Mouse (Mus musculus): ENCODE measurements around the gene Rara. TPM values are rescaled to one million over a fixed set of nuclear protein-coding genes. Genes with fewer than 3 reads are reported as not detected.

Gene Rara
- polyA plus RNA-seq, 1 experiment from 2014 or later: 8.7 TPM

DNA sequence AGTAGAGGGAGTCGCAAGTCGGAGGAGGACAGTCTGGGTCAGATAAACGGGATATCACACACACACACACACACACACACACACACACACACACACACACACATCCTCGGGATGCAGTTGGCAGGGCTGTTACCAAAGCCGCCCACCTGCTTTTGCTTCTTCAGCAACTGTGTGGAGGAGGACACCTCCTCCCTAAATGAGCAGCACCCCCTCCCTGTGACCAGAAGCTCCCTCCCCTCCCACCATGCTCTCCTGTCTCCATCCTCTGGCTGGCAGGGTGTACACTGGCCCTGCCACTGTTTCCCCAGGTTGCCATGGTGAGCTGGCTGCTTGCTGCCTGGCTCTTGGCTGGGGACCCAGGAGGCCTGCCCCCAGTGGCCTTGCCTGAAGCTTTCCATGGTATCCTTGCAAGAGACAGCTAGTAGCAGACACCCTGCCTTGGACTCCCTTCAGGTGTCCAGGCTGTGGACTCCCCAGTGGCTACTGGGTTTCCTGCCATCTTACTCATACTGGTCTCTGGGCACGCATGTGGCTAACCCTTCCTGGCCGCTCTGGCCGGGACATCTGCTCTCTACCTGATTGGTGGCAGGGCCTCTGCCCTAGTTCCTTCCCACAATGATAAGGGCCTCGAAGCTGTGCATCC is 39.0 kb downstream of the Rara start:
- Histone ChIP-seq H3K36me3 (ENCODE audit: poor library complexity, severe bottlenecking) (peaks cover 6% of the 10 kb centered on the region; the same call in 1 of the 2 replicates), H3K27ac (peak overlapping the region; percentile 37; the same call in 1 of the 2 replicates), H3K27me3 (peaks cover 15% of the 10 kb centered on the region), H3K4me3 (no peak overlapping the region), H3K4me2 (peak overlapping the region; percentile 93), H3K9me3 (replicated peaks) (no peaks in the 10 kb centered on the region), H3K9ac (peak overlapping the region; percentile 43), H3K4me1 (peaks cover 100% of the 10 kb centered on the region)
- 33% methylated on average over 9 of the region's 9 CpGs for WGBS
- no peak for ATAC-seq

DNA sequence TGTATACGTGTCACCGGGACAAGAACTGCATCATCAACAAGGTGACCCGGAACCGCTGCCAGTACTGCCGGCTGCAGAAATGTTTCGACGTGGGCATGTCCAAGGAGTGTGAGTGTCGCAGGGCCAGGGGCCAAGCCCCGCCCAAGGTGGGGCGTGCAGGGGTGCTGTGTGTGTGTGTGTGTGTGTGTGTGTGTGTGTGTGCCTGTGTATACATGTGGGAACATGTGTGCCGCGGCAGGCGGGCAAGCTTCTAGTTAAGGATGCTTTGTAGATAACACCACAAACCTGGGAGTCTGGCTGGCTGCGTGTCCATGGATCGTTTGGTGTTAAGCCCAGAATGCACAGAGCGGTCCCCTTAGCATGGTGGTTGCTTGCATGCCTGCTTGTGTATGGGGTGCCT is 40.5 kb downstream of the Rara start:
- ATAC-seq: no peak
- Histone ChIP-seq H3K9me3 (replicated peaks) (no peaks in the 10 kb centered on the region), H3K4me3 (no peak overlapping the region), H3K9ac (peak overlapping the region; percentile 47), H3K4me1 (peaks cover 87% of the 10 kb centered on the region), H3K27me3 (peaks cover under 1% of the 10 kb centered on the region), H3K36me3 (ENCODE audit: poor library complexity, severe bottlenecking) (peaks cover 15% of the 10 kb centered on the region), H3K27ac (peak overlapping the region; percentile 96), H3K4me2 (peak overlapping the region; percentile 55; the same call in 1 of the 2 replicates)
- 71% methylated on average over 16 of the region's 16 CpGs for WGBS

DNA sequence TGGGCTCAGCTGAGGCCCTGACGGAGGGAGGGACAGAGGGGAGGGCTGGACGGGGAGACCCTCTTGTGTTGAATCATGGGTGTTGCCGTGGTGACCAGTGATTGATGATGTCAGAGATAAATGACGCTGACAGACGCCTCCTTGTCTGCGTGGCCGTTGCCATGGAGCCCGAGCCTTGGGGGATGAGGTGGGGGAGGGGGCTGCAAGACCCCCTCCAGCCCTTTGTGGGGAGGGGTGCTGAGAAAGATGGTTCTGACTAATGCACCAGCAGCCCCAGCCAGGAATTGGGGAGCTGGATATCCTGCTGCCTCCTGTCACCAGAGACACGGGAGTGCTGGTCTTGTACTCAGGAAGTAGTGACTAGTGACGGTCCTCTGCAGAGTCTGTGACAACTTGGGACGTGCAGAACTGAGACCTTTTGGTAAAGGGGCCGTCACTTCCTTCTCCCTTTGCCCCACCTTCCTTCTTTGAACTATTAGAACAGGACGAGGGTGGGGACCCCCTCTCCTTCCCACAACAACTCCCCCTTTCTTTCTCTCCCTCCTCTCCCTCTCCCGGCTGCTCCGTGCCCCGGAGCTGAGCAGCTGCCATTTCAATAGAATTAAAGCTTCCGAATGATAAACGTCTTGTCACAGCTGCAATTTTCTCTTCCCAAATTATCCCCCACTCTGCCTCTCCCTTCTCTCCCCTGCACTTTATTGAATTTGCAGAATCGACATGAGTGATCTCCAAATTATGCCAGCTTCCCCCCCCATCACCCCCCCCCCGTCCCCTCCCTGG is 41.3 kb downstream of the Rara start:
- Histone ChIP-seq H3K4me2 (peak overlapping the region; percentile 55), H3K9ac (peak overlapping the region; percentile 47; the same call in 1 of the 2 replicates), H3K27me3 (no peaks in the 10 kb centered on the region), H3K27ac (peak overlapping the region; percentile 96), H3K9me3 (replicated peaks) (no peaks in the 10 kb centered on the region), H3K36me3 (ENCODE audit: poor library complexity, severe bottlenecking) (peaks cover 23% of the 10 kb centered on the region), H3K4me3 (peak overlapping the region; percentile 8), H3K4me1 (peaks cover 79% of the 10 kb centered on the region)
- 3% methylated on average over 20 of the region's 20 CpGs for WGBS
- peak; percentile 55 for ATAC-seq

DNA sequence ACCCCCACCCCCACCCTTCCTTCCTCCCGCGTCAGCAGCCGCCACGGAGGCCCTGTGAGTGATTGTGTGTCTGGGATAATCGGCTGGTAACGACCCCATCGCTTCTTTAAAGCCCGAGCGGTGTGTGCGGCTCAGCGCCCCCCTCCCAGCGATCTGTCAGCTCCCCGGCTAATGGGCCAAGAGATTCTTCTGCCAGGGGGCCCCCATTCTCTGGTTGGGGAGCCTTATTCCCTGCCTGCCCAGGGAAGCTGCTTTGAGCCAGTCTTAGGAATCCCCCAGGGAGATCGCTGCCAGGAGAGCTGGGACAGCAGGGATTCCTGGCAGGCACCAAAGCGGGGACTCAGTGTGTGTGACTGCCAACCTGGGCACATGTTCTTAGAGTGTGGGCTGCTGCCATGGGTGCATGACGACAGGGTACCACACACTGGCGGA is 41.9 kb downstream of the Rara start:
- Histone ChIP-seq H3K9me3 (replicated peaks) (no peaks in the 10 kb centered on the region), H3K4me2 (peak overlapping the region; percentile 55), H3K4me1 (peaks cover 73% of the 10 kb centered on the region), H3K27ac (peak overlapping the region; percentile 96), H3K36me3 (ENCODE audit: poor library complexity, severe bottlenecking) (peaks cover 23% of the 10 kb centered on the region), H3K4me3 (peak overlapping the region; percentile 21; the same call in 1 of the 2 replicates), H3K9ac (peak overlapping the region; percentile 58), H3K27me3 (no peaks in the 10 kb centered on the region)
- 4% methylated on average over 15 of the region's 17 CpGs for WGBS
- ATAC-seq: peak; percentile 75

DNA sequence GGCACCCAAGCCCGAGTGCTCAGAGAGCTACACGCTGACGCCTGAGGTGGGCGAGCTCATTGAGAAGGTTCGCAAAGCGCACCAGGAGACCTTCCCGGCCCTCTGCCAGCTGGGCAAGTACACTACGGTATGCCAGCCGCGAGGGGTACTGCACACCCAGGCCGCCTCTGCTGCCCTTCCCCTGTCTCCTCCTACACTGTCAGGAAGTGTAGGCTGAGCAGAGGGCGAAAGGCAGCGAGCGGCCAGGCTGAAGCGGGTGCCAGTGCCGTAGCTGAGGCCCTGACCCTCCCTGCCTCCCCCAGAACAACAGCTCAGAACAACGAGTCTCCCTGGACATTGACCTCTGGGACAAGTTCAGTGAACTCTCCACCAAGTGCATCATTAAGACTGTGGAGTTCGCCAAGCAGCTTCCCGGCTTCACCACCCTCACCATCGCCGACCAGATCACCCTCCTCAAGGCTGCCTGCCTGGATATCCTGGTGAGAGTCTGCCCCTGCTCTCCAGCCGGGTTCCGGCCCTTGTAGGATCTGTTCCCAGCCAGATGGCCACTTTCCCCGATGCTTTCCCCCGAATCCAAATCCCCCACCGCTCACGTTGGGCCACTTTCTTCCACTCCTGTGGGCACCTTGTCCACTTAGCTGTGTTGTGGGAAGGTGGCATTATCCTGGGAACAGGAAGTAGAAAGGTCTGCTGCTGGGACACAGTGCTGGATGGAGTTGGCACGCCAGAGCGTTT is 42.7 kb downstream of the Rara start:
- H3K27me3 ChIP-seq: no peaks in the 10 kb centered on the region
- H3K9ac ChIP-seq: peak overlapping the region; percentile 58
- ATAC-seq: peak; percentile 7; the same call in 1 of the 2 replicates
- no peaks in the 10 kb centered on the region for H3K9me3 ChIP-seq (replicated peaks)
- H3K4me2 ChIP-seq: peak overlapping the region; percentile 55
- 52% methylated on average over 29 of the region's 29 CpGs for WGBS
- peaks cover 65% of the 10 kb centered on the region for H3K4me1 ChIP-seq
- H3K36me3 ChIP-seq (ENCODE audit: poor library complexity, severe bottlenecking): peaks cover 23% of the 10 kb centered on the region
- peak overlapping the region; percentile 96 for H3K27ac ChIP-seq
- 0 out of 2 replicates have a peak overlapping the region, but pooled peaks have one; percentile 3 for H3K4me3 ChIP-seq

DNA sequence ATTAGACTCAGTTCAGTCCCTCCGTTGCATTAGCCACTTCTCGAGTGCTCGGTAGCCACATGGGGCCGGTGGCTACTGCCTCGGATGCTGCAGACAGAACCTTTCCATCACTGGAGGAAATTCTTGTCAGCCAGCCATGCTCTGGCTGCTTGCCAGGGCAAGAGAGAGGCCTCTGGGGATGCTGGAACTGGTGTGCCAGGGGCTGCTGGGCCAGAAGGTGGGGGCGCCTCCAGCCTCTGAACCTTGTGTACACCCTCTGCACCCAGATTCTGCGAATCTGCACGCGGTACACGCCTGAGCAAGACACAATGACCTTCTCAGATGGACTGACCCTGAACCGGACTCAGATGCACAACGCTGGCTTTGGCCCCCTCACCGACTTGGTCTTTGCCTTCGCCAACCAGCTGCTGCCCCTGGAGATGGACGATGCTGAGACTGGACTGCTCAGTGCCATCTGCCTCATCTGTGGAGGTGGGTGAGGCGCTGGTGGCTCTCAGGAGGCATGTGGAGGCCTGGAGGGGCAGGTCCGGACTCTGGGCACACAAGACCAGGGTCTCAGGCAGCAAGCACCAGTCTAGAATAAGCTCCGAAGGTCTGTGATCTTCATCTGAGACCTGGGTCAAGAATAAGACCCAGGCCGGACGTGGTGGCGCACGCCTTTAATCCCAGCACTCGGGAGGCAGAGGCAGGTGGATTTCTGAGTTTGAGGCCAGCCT is 43.9 kb downstream of the Rara start:
- Histone ChIP-seq H3K27ac (peak overlapping the region; percentile 96), H3K27me3 (no peaks in the 10 kb centered on the region), H3K4me1 (peaks cover 54% of the 10 kb centered on the region), H3K9me3 (replicated peaks) (no peaks in the 10 kb centered on the region), H3K4me2 (peak overlapping the region; percentile 11), H3K4me3 (no peak overlapping the region), H3K9ac (peak overlapping the region; percentile 48), H3K36me3 (ENCODE audit: poor library complexity, severe bottlenecking) (peaks cover 23% of the 10 kb centered on the region)
- WGBS: 66% methylated on average over 23 of the region's 23 CpGs
- ATAC-seq: no peak

DNA sequence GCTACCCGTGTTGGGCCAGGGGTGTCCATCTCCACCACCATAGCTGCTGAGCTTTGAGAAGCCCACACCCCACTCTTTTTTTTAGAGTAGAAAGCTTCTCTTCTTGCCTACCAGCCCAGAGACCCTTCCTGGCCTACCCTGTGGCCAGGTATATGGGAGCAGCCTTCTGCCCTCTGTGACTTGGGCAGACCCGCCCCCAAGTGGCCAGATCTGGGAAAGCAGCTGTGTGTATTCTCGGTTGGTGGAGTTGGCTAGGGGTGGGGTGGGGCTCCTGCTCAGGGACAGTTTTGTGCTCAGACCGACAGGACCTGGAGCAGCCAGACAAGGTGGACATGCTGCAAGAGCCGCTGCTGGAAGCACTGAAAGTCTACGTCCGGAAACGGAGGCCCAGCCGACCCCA is 44.6 kb downstream of the Rara start:
- no peak overlapping the region for H3K4me3 ChIP-seq
- 0 out of 2 replicates have a peak overlapping the region, but pooled peaks have one; percentile 96 for H3K27ac ChIP-seq
- no peak overlapping the region for H3K9ac ChIP-seq
- H3K36me3 ChIP-seq (ENCODE audit: poor library complexity, severe bottlenecking): peaks cover 23% of the 10 kb centered on the region
- H3K9me3 ChIP-seq (replicated peaks): no peaks in the 10 kb centered on the region
- 51% methylated on average over 9 of the region's 9 CpGs for WGBS
- H3K27me3 ChIP-seq: no peaks in the 10 kb centered on the region
- no peak overlapping the region for H3K4me2 ChIP-seq
- peaks cover 46% of the 10 kb centered on the region for H3K4me1 ChIP-seq
- ATAC-seq: no peak

DNA sequence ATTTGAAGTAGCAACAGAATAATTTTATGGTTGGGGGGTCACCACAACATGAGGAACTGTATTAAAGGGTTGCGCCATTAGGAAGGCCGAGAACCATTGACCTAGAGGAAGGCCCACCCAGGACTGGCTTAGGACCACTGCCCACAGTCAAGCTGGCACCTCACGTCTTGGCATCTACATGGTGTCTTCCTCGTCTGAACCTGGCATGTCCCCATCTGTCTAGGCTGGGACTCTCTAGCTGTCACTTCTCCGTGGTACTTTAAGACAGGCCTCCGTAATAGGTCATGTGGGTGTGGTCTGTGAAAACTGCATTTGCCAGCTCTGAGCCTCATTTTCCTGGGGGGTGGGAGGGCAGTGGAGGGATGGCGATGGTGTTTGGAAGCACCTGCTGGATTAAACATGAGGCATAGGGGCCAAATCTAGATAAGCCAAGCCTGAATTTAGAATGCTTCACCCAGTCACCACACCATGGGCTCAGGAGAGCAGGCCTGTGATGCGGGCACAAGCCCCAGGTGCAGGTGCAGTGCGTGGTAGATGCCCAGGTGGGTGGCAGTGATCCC is 45.3 kb downstream of the Rara start:
- no peak overlapping the region for H3K9ac ChIP-seq
- H3K27me3 ChIP-seq: no peaks in the 10 kb centered on the region
- peaks cover 23% of the 10 kb centered on the region for H3K36me3 ChIP-seq (ENCODE audit: poor library complexity, severe bottlenecking)
- H3K4me3 ChIP-seq: no peak overlapping the region
- no peak for ATAC-seq
- no peak overlapping the region for H3K4me2 ChIP-seq
- no peaks in the 10 kb centered on the region for H3K9me3 ChIP-seq (replicated peaks)
- peaks cover 39% of the 10 kb centered on the region for H3K4me1 ChIP-seq
- WGBS: 90% methylated on average over 9 of the region's 9 CpGs
- no peak overlapping the region for H3K27ac ChIP-seq

DNA sequence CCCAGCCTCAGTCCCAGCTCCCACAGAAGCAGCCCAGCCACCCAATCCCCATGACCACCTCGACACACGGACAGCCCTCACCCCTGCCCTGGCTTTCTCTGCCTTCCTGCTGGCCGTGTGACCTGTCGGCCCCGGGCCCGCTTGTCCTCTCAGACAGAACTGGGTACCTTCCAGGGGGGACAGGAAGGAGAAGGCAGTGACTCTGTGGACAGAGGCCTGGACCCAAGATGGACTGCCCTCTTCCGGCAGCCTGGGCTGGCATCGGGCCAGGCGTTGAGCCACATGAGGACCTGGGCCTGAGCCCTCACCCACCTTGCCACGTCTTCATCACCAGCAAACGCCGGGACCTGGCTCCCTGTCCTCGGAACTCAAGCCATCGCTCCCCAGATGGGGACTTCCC is 46.0 kb downstream of the Rara start:
- H3K36me3 ChIP-seq (ENCODE audit: poor library complexity, severe bottlenecking): peaks cover 23% of the 10 kb centered on the region
- no peak for ATAC-seq
- no peaks in the 10 kb centered on the region for H3K9me3 ChIP-seq (replicated peaks)
- H3K4me1 ChIP-seq: peaks cover 32% of the 10 kb centered on the region
- no peaks in the 10 kb centered on the region for H3K27me3 ChIP-seq
- H3K4me2 ChIP-seq: no peak overlapping the region
- H3K4me3 ChIP-seq: no peak overlapping the region
- no peak overlapping the region for H3K9ac ChIP-seq
- no peak overlapping the region for H3K27ac ChIP-seq
- 87% methylated on average over 14 of the region's 14 CpGs for WGBS

DNA sequence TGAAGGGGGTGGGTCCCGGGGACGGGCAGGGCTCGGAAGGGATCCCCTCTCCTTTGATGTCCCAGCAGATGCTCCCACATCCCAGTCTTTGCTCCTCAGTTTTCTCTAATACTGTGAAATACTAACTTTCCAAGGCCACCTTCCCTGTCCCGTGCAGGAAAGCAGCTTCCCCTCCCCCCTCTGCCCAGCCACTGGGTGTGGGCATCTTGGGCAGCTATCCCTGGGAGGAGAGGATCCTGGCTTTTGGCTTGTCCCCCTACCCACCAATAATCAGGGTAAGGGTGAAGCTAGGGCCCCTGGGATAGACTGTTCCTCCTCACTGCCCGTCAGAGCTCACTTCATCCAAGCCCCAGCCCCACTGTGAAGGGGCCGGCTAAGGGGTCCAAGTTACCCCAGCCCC is 46.6 kb downstream of the Rara start:
- Histone ChIP-seq H3K4me3 (no peak overlapping the region), H3K4me1 (peaks cover 26% of the 10 kb centered on the region)
- 76% methylated on average over 6 of the region's 6 CpGs for WGBS

More for the DNA sequence above, 46.6 kb downstream of the Rara start:
- Histone ChIP-seq H3K9me3 (replicated peaks) (no peaks in the 10 kb centered on the region), H3K27ac (no peak overlapping the region), H3K4me2 (no peak overlapping the region), H3K9ac (no peak overlapping the region), H3K27me3 (no peaks in the 10 kb centered on the region), H3K36me3 (ENCODE audit: poor library complexity, severe bottlenecking) (peaks cover 23% of the 10 kb centered on the region)
- no peak for ATAC-seq

Measured in forebrain, embryonic 13.5 days (tissue).